Comparison of ENCODE assay signal across 19 mouse cellular contexts in the genomic region with DNA sequence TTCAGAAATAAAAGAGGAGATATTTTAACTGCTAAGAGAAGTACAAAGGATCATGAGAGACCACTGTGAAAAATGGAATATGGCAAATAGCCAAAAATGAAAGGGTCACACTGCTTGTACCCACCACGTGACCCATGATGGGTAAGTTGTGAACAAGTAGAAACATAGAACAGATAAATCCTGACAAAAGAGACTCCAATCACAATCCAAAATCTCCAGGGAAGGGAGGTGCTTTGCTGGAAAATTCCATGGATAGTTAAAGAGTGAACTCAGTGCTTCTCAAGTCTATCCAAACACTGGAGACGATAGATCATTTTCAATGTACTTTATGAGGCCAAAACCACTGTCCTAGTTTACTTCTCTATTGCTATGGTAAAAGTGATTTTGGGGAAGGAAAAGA. TPM values are rescaled to one million over a fixed set of nuclear protein-coding genes. Genes with fewer than 3 reads are reported as not detected.
"Had no signal": no experiment of that assay in that cellular context is flagged by ENCODE, and none has a peak within 500 bp of the region (broad histone marks: within the 10 kb centered on the region; RNA-seq: fewer than 3 reads in every experiment).

No protein-coding gene starts in this region.

- H3K4me1 ChIP-seq: limb, embryonic 15.5 days; lung, embryonic 15.5 days had no signal

- DNase-seq: kidney, adult 9 months; kidney, postnatal 25 days; layer of hippocampus, postnatal 36 days; liver, embryonic 13.5 days; liver, postnatal 0 days; lung, postnatal 14 days; right cerebral cortex, postnatal 14 days had no signal

- H3K27me3 ChIP-seq: limb, embryonic 15.5 days; liver, embryonic 13.5 days; lung, embryonic 15.5 days; megakaryocyte, embryonic 14.5 days had no signal

- H3K4me2 ChIP-seq: limb, embryonic 15.5 days; liver, embryonic 13.5 days; lung, embryonic 15.5 days; midbrain, embryonic 11.5 days had no signal

- H3K9ac ChIP-seq: limb, embryonic 15.5 days; liver, embryonic 13.5 days; liver, postnatal 0 days; lung, embryonic 15.5 days had no signal

- H3K36me3 ChIP-seq: limb, embryonic 15.5 days; liver, embryonic 13.5 days; lung, embryonic 15.5 days had no signal

- H3K4me3 ChIP-seq: limb, embryonic 15.5 days; liver, embryonic 13.5 days; lung, embryonic 15.5 days; megakaryocyte, embryonic 14.5 days had no signal

- ATAC-seq: liver, postnatal 0 days; midbrain, embryonic 16.5 days had no signal

- H3K9me3 ChIP-seq: limb, embryonic 15.5 days; liver, embryonic 13.5 days; lung, embryonic 15.5 days; megakaryocyte, embryonic 14.5 days had no signal

- H3K27ac ChIP-seq: limb, embryonic 15.5 days; liver, embryonic 13.5 days; lung, embryonic 15.5 days; macrophage had no signal

RNA-seq across cellular contexts. Expression of a gene that starts 8.3 kb away (rescaled TPM):
- total RNA-seq: layer of hippocampus, postnatal 36 days; left cerebral cortex, adult 8-10 months; left cerebral cortex, postnatal 25 days had no signal
- polyA plus RNA-seq: limb, embryonic 11.5 days; limb, embryonic 15.5 days; liver, embryonic 13.5 days; liver, postnatal 0 days; lung, embryonic 15.5 days; midbrain, embryonic 11.5 days; midbrain, embryonic 16.5 days; neural tube, embryonic 14.5 days; small intestine, adult 2 months; stomach, embryonic 16.5 days had no signal

RNA-seq across cellular contexts. Expression of a gene that starts 27.2 kb away (rescaled TPM):
- total RNA-seq: layer of hippocampus, postnatal 36 days; left cerebral cortex, adult 8-10 months; left cerebral cortex, postnatal 25 days had no signal
- polyA plus RNA-seq: limb, embryonic 11.5 days; limb, embryonic 15.5 days; liver, embryonic 13.5 days; liver, postnatal 0 days; lung, embryonic 15.5 days; macrophage; midbrain, embryonic 11.5 days; midbrain, embryonic 16.5 days; neural tube, embryonic 14.5 days; small intestine, adult 2 months; stomach, embryonic 16.5 days had no signal

RNA-seq across cellular contexts. Expression of a gene that starts 40.7 kb away (rescaled TPM):
- total RNA-seq: layer of hippocampus, postnatal 36 days; left cerebral cortex, adult 8-10 months; left cerebral cortex, postnatal 25 days had no signal
- polyA plus RNA-seq: limb, embryonic 11.5 days; limb, embryonic 15.5 days; liver, embryonic 13.5 days; liver, postnatal 0 days; lung, embryonic 15.5 days; macrophage; midbrain, embryonic 11.5 days; midbrain, embryonic 16.5 days; neural tube, embryonic 14.5 days; small intestine, adult 2 months; stomach, embryonic 16.5 days had no signal
